Mouse (Mus musculus) myocyte (in vitro differentiated cells): Measurements from ENCODE around the gene Ccdc182.

Source experiments
- MAX ChIP-seq: IDR thresholded peaks from one replicate; pipeline ENCODE4 v1.6.1; 2011; ENCODE audit warnings: low read depth, mild to moderate bottlenecking, control low read depth
- POLR2A ChIP-seq: IDR thresholded peaks from one replicate; pipeline ENCODE4 v1.6.1; 2011; ENCODE audit warnings: low read depth, mild to moderate bottlenecking, control low read depth, moderate library complexity; ENCODE audit not compliant: insufficient read length
- TCF12 ChIP-seq: IDR thresholded peaks from one replicate; pipeline ENCODE4 v1.6.1; 2011; ENCODE audit warnings: mild to moderate bottlenecking, control low read depth; ENCODE audit not compliant: poor library complexity, insufficient read depth, severe bottlenecking
- USF1 ChIP-seq: IDR thresholded peaks from one replicate; pipeline ENCODE4 v1.6.1; 2011; ENCODE audit warnings: low read depth, mild to moderate bottlenecking, control low read depth, moderate library complexity

DNA sequence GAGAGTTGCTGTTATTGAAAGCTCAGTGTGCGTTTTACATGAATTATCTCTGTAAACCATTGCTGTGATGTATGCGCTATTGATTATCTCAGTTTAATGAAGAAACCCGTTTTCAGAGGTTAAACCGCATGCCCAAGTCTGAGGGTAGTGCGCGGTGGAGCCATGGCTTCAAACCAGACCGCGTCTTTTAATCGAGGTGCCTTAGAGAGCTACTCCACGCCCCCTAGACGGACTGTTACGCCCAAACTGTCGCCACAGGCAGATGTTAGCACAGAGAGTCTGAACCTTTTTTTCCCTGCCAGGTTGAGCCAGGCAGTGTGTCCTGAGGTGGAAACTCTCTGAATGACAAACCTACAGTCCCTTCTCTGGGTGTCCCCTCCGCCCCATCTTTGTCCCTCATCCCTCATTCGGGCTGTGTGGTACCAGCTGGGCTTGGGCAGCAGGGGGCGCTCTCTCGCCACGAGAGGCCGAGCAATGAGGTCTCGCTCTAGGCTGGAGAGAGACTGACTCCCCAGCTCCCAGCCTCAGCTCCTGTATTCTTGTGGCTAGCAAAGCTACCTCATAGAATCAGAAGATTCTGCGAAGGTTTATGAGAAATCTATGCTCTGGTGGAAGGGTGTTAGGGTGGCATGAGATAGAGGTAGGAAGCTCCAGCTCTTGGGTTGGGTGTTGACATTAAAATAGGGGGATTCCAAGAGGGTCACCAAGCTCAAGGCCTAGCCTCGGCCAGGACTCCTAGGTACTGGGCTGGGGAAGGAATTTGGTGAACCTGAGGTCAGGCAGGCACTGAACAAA lies 41.7 kb upstream of the Ccdc182 start:
- TF ChIP-seq TCF12 = no peak
- no peak for TF ChIP-seq POLR2A
- no peak for TF ChIP-seq USF1
- TF ChIP-seq MAX = no peak
